Mouse (Mus musculus): ENCODE results near the gene Suco. TPM values are rescaled to one million over a fixed set of nuclear protein-coding genes. Genes with fewer than 3 reads are reported as not detected.

Suco gene
- 11.9 and 14.4 TPM in 2 replicates for polyA plus RNA-seq (2015; fragmentation: Nextera tagmentation; extraction: Ambion mirVana)

GRCm38 (mm10) chr1:161876553-161877447, at the start of gene Suco:
Gene Suco (minus strand): TSS chr1:161876682.

DNA sequence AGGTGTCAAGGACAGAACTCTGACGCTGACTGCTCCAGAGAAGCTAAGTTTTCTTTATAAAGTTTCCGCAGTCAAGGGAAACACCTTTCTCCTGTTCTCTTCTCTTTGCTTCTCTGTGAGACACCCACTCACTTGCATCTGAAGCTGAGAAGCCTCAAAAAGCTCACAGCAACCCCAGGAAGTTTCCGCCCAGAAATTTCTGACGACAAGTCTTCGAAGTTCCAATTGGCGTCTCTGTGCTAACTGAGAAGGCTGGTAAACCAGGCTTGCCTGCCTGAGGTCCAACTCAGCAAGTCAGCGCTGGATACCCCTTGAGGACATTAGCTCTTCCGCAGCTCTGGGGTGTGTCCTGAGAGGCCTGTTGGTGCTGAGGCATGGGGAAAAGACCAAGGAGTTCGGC, 88.1 kb downstream of the Suco start, which contains the start of gene Fasl:
TSS of gene Fasl (minus strand) at position 157 of the 400 bp plus-strand sequence.

Other genes with a start within 250 kb of the Suco start
- gene Fasl, start 88.2 kb downstream of the Suco start, polyA plus RNA-seq (2015; fragmentation: Nextera tagmentation; extraction: Ambion mirVana): 0.24 TPM in 1 of 2 replicates, not detected in the other
- 17.6 and 19.1 TPM in 2 replicates for gene Pigc, start 92.5 kb upstream of the Suco start, polyA plus RNA-seq (2015; fragmentation: Nextera tagmentation; extraction: Ambion mirVana)
- 0.17 TPM in 1 of 2 replicates, not detected in the other for gene 4930558K02Rik, start 103.0 kb upstream of the Suco start, polyA plus RNA-seq (2015; fragmentation: Nextera tagmentation; extraction: Ambion mirVana)

Data from spleen, postnatal 0 days (tissue).